Comparison of ENCODE assay signal across 8 mouse cellular contexts in the genomic region with DNA sequence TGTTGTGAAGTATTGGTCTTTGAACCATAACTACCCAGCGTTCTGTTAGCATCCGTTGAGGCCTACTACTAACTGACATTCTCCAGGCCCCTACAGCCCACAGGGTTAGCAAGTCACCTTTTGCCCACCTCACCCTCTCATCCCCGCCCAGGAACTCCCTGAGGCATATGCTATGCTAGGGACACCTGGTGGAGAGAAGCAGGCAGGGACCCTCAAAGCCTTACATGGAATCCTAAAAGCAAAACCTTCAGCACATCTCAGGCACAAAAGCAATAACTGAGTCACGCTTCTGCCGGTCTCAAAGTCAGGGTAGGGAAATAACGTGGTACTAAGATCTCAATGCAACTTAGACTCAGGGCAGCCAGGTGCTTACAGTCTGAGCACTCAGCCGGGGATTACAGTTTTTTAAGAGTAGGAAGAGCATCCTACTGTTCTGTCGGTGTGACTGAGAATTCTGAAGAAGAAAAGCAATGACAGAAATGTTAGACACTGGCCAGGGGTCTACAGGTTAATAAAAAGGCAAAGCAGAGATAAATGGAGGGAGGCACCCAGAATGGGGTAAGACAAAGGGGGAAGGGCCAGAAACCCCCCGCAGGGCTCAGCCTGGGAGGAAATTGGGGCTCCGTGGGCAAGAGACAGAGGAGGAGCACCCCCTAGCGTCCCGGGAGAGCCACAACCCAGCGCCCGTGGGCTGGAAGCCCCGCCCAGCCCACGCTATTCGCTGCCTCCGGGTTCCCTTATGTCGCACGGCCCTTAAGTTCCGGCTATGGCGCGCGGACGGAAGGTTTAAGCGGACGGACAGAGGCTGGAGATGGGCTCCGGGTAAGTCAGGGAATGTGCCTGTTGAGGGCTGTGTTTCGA. TPM values are rescaled to one million over a fixed set of nuclear protein-coding genes. Genes with fewer than 3 reads are reported as not detected.
A peak's percentile ranks its signal among the peaks of the same experiment; 100 is the strongest.
DNase-seq lines count a peak whose midpoint lies in the region; ATAC-seq lines count a peak whose summit lies in the region.

A gene (plus strand): TSS at position 789 of the 861 bp plus-strand sequence.

- peak; percentile 97 for ATAC-seq in megakaryocyte progenitor cell, adult 5-6 weeks (replicated peaks; ENCODE audit: poor library complexity)

- peak; percentile 93 for DNase-seq in adipocyte (ENCODE audit: low spot score)
- peak; percentile 97 for DNase-seq in embryo, embryonic 10 days (ENCODE audit: low spot score)
- peak; percentile 95 for DNase-seq in gastrocnemius, postnatal 10 days
- DNase-seq in induced T-regulatory cell, adult 2 months (ENCODE audit: low read depth): peak; percentile 98
- DNase-seq in left cerebral cortex, adult 9 months (ENCODE audit: low spot score in 2 of 2): peak; percentile 81 to 97
- peak; percentile 96 for DNase-seq in right cerebral cortex, postnatal 14 days
- DNase-seq in urinary bladder, postnatal 36 days (ENCODE audit: low spot score in 2 of 2): peak; percentile 96 to 97

RNA-seq across cellular contexts. Expression of the gene that starts here (rescaled TPM):
- 10 to 100 TPM; 22.1 to 23.9 TPM for total RNA-seq in gastrocnemius, postnatal 10 days (2021)
- 32.2 and 32.9 TPM in 2 replicates for total RNA-seq in megakaryocyte progenitor cell, adult 5-6 weeks (2015)
- 31.1 and 33.9 TPM in 2 replicates for total RNA-seq in megakaryocyte progenitor cell, adult 5-6 weeks (2017)

Comparison
In these comparisons a context has a peak if more than half of its experiments do, and no peak if none do; other contexts are left out.
1. Peak in every context shown above with its lines: DNase-seq and ATAC-seq.